8 mouse cellular contexts compared by ENCODE assay signal in genomic region chr17:24205284-24205888, GRCm38 (mm10). TPM values are rescaled to one million over a fixed set of nuclear protein-coding genes. Genes with fewer than 3 reads are reported as not detected.
DNase-seq lines count a peak whose midpoint lies in the region; ATAC-seq and TF ChIP-seq lines count a peak whose summit lies in the region.

Tbc1d24 (minus strand) TSS chr17:24205562.

- no peak for TF ChIP-seq CTCF in heart, postnatal 0 days (IDR thresholded peaks at IDR 0.05; ENCODE audit: low read depth)
- no peak for TF ChIP-seq CTCF in stomach, postnatal 0 days (IDR thresholded peaks at IDR 0.05; ENCODE audit: low read depth)

- TF ChIP-seq EP300 in heart, postnatal 0 days (IDR thresholded peaks at IDR 0.05; ENCODE audit: low read depth): no peak
- no peak for TF ChIP-seq EP300 in stomach, postnatal 0 days (optimal IDR thresholded peaks at IDR 0.05)

- H3K4me3 ChIP-seq in forebrain, embryonic 13.5 days: peak within 1 kb of the TSS; percentile 70
- peak within 1 kb of the TSS; percentile 70 for H3K4me3 ChIP-seq in heart, postnatal 0 days (ENCODE audit: low read depth, low read length)
- peak within 1 kb of the TSS; percentile 80 for H3K4me3 ChIP-seq in liver, embryonic 15.5 days (replicated peaks)
- peak within 1 kb of the TSS; percentile 64 for H3K4me3 ChIP-seq in neural tube, embryonic 11.5 days (ENCODE audit: low read depth, low read length)
- H3K4me3 ChIP-seq in stomach, postnatal 0 days (ENCODE audit: low read depth, low read length): peak within 1 kb of the TSS; percentile 60

- H3K4me2 ChIP-seq in forebrain, embryonic 13.5 days: peak within 1 kb of the TSS; percentile 94
- peak within 1 kb of the TSS; percentile 92 for H3K4me2 ChIP-seq in heart, postnatal 0 days (ENCODE audit: low read depth, low read length)
- H3K4me2 ChIP-seq in liver, embryonic 15.5 days: peak within 1 kb of the TSS; percentile 100
- H3K4me2 ChIP-seq in neural tube, embryonic 11.5 days (ENCODE audit: low read depth): peak within 1 kb of the TSS; percentile 87
- peak within 1 kb of the TSS; percentile 95 for H3K4me2 ChIP-seq in stomach, postnatal 0 days (replicated peaks; ENCODE audit: low read depth)

- H3K4me1 ChIP-seq in forebrain, embryonic 13.5 days: peaks cover 67% of the 10 kb centered on the region
- H3K4me1 ChIP-seq in heart, postnatal 0 days (ENCODE audit: control insufficient read depth, insufficient read depth): peaks cover 52% of the 10 kb centered on the region
- peaks cover 100% of the 10 kb centered on the region for H3K4me1 ChIP-seq in liver, embryonic 15.5 days (replicated peaks)
- peaks cover 38% of the 10 kb centered on the region for H3K4me1 ChIP-seq in neural tube, embryonic 11.5 days (ENCODE audit: control insufficient read depth, insufficient read depth, low read length)
- H3K4me1 ChIP-seq in stomach, postnatal 0 days (replicated peaks; ENCODE audit: control insufficient read depth, insufficient read depth): peaks cover 17% of the 10 kb centered on the region

- peak; percentile 95 for DNase-seq in ES-CJ7 (ENCODE audit: low read depth, low spot score)
- peak; percentile 76 for DNase-seq in heart, postnatal 0 days (ENCODE audit: low spot score)
- peak; percentile 95 to 96 for DNase-seq in kidney, postnatal 4 days
- peak; percentile 98 for DNase-seq in neural tube, embryonic 11.5 days (ENCODE audit: low spot score)
- DNase-seq in stomach, postnatal 0 days (ENCODE audit: low spot score): peak; percentile 86

- peak within 1 kb of the TSS; percentile 76 for H3K9ac ChIP-seq in forebrain, embryonic 13.5 days
- H3K9ac ChIP-seq in heart, postnatal 0 days (replicated peaks; ENCODE audit: low read depth, low read length): peak within 1 kb of the TSS; percentile 45
- H3K9ac ChIP-seq in liver, embryonic 15.5 days: peak within 1 kb of the TSS; percentile 86
- H3K9ac ChIP-seq in neural tube, embryonic 11.5 days (ENCODE audit: low read length): peak within 1 kb of the TSS; percentile 69
- H3K9ac ChIP-seq in stomach, postnatal 0 days (ENCODE audit: low read length): peak within 1 kb of the TSS; percentile 68

- WGBS in forebrain, embryonic 13.5 days: under 1% methylated on average over 65 of the region's 65 CpGs
- under 1% methylated on average over 65 of the region's 65 CpGs for WGBS in heart, postnatal 0 days
- WGBS in liver, embryonic 15.5 days (ENCODE audit: insufficient replicate concordance): under 1% methylated on average over 65 of the region's 65 CpGs
- under 1% methylated on average over 56 of the region's 65 CpGs for WGBS in neural tube, embryonic 11.5 days
- 1% methylated on average over 42 of the region's 65 CpGs for WGBS in stomach, postnatal 0 days

- H3K9me3 ChIP-seq in forebrain, embryonic 13.5 days (replicated peaks): no peaks in the 10 kb centered on the region
- H3K9me3 ChIP-seq in heart, postnatal 0 days (replicated peaks; ENCODE audit: control insufficient read depth, low read length): no peaks in the 10 kb centered on the region
- no peaks in the 10 kb centered on the region for H3K9me3 ChIP-seq in liver, embryonic 15.5 days (replicated peaks)
- H3K9me3 ChIP-seq in neural tube, embryonic 11.5 days (ENCODE audit: control insufficient read depth, low read length): no peaks in the 10 kb centered on the region
- H3K9me3 ChIP-seq in stomach, postnatal 0 days (ENCODE audit: control insufficient read depth, low read length): no peaks in the 10 kb centered on the region

- peak; percentile 49 for ATAC-seq in cerebellum, adult (ENCODE audit: insufficient number of reproducible peaks, low FRiP score, low TSS enrichment)
- ATAC-seq in forebrain, embryonic 13.5 days: peak; percentile 77
- peak; percentile 79 for ATAC-seq in heart, postnatal 0 days (ENCODE audit: insufficient read depth, low read depth)
- ATAC-seq in liver, embryonic 15.5 days (ENCODE audit: insufficient read depth): peak; percentile 49
- ATAC-seq in neural tube, embryonic 11.5 days (ENCODE audit: insufficient read depth, low FRiP score, low TSS enrichment): peak; percentile 62
- ATAC-seq in stomach, postnatal 0 days (ENCODE audit: low FRiP score, low TSS enrichment): peak; percentile 66

- no peaks in the 10 kb centered on the region for H3K36me3 ChIP-seq in forebrain, embryonic 13.5 days (ENCODE audit: poor library complexity, severe bottlenecking)
- H3K36me3 ChIP-seq in heart, postnatal 0 days (replicated peaks; ENCODE audit: control insufficient read depth, insufficient read depth, low read length): no peaks in the 10 kb centered on the region
- H3K36me3 ChIP-seq in liver, embryonic 15.5 days (replicated peaks): peaks cover 11% of the 10 kb centered on the region; the same call in 1 of the 2 replicates
- no peaks in the 10 kb centered on the region for H3K36me3 ChIP-seq in neural tube, embryonic 11.5 days (ENCODE audit: control insufficient read depth, insufficient read depth, low read length)
- H3K36me3 ChIP-seq in stomach, postnatal 0 days (ENCODE audit: control insufficient read depth, insufficient read depth, low read length): no peaks in the 10 kb centered on the region

- H3K27me3 ChIP-seq in forebrain, embryonic 13.5 days: peaks cover 22% of the 10 kb centered on the region
- peaks cover 40% of the 10 kb centered on the region for H3K27me3 ChIP-seq in heart, postnatal 0 days (ENCODE audit: control insufficient read depth, insufficient read depth, low read length)
- H3K27me3 ChIP-seq in liver, embryonic 15.5 days: peaks cover 35% of the 10 kb centered on the region
- H3K27me3 ChIP-seq in neural tube, embryonic 11.5 days (ENCODE audit: control insufficient read depth, insufficient read depth, low read length): peaks cover 20% of the 10 kb centered on the region
- peaks cover 3% of the 10 kb centered on the region; the same call in 1 of the 2 replicates for H3K27me3 ChIP-seq in stomach, postnatal 0 days (ENCODE audit: control insufficient read depth, insufficient read depth, low read length)

- H3K27ac ChIP-seq in forebrain, embryonic 13.5 days: peak within 1 kb of the TSS; percentile 22
- H3K27ac ChIP-seq in heart, postnatal 0 days (ENCODE audit: low read depth): peak within 1 kb of the TSS; percentile 11
- H3K27ac ChIP-seq in liver, embryonic 15.5 days (replicated peaks): peak within 1 kb of the TSS; percentile 99
- 0 out of 2 replicates have a peak within 1 kb of the TSS, but pooled peaks have one; percentile 50 for H3K27ac ChIP-seq in neural tube, embryonic 11.5 days (ENCODE audit: low read depth, low read length)
- H3K27ac ChIP-seq in stomach, postnatal 0 days (replicated peaks): peak within 1 kb of the TSS; percentile 36

RNA-seq across cellular contexts. Expression of gene Tbc1d24, which starts in this region (rescaled TPM):
- polyA plus RNA-seq in forebrain, embryonic 13.5 days (2015; fragmentation: Nextera tagmentation; extraction: Ambion mirVana): 10.6 and 12.2 TPM in 2 replicates
- total RNA-seq in heart, postnatal 0 days (2014; rRNA removed; ENCODE audit: low replicate concordance): 9.1 and 19.3 TPM in 2 replicates
- polyA plus RNA-seq in heart, postnatal 0 days (2015; fragmentation: Nextera tagmentation; extraction: Ambion mirVana): 2.8 and 2.9 TPM in 2 replicates
- polyA plus RNA-seq in liver, embryonic 15.5 days (2015; fragmentation: Nextera tagmentation; extraction: Ambion mirVana): 6.6 and 7.9 TPM in 2 replicates
- 7.9 and 8.7 TPM in 2 replicates for polyA plus RNA-seq in neural tube, embryonic 11.5 days (2014; fragmentation: Nextera tagmentation; extraction: Ambion mirVana)
- 1.4 and 1.5 TPM in 2 replicates for polyA plus RNA-seq in stomach, postnatal 0 days (2015; fragmentation: Nextera tagmentation; extraction: Ambion mirVana)

Comparison
In these comparisons a context has a peak if more than half of its experiments do, and no peak if none do; other contexts are left out.
1. Peak in every context shown above with its lines: DNase-seq, ATAC-seq, H3K4me3 ChIP-seq and H3K27ac ChIP-seq.
2. H3K27ac ChIP-seq: peak in every context shown above with its lines; median percentile 99 in liver, embryonic 15.5 days; 50 in neural tube, embryonic 11.5 days; 36 in stomach, postnatal 0 days; 22 in forebrain, embryonic 13.5 days; 11 in heart, postnatal 0 days.